Mouse (Mus musculus): ENCODE data around the gene Gm45837.

- TF ChIP-seq CTCF (IDR thresholded peaks at IDR 0.05; ENCODE audit: low read depth) = no peak
- TF ChIP-seq EP300 (IDR thresholded peaks at IDR 0.05; ENCODE audit: low read depth) = no peak
Measured at GRCm38 (mm10) chr7:101397175-101397574, 13.5 kb upstream of the Gm45837 start.

All from liver, embryonic 14.5 days (tissue).